Mouse (Mus musculus) urinary bladder, adult 2 months (tissue): ENCODE measurements around the gene Sirt6. TPM values are rescaled to one million over a fixed set of nuclear protein-coding genes. Genes with fewer than 3 reads are reported as not detected.
A peak's percentile ranks its signal among the peaks of the same experiment; 100 is the strongest.

ENCODE experiments used
- DNase-seq: peaks from one replicate; pipeline ENCODE4 v3.0.0; 2022; ENCODE audit warnings: low spot score
- polyA plus RNA-seq: library from polyadenylated mRNA; depleted of rRNA; stranded (reverse); fragments of >200 nt; gene quantifications from 2 replicates; pipeline ENCODE4 v1.2.3, GENCODE M21; 2012; rRNA removed

Gene Sirt6
- 21.3 and 21.5 TPM in 2 replicates for polyA plus RNA-seq

DNA sequence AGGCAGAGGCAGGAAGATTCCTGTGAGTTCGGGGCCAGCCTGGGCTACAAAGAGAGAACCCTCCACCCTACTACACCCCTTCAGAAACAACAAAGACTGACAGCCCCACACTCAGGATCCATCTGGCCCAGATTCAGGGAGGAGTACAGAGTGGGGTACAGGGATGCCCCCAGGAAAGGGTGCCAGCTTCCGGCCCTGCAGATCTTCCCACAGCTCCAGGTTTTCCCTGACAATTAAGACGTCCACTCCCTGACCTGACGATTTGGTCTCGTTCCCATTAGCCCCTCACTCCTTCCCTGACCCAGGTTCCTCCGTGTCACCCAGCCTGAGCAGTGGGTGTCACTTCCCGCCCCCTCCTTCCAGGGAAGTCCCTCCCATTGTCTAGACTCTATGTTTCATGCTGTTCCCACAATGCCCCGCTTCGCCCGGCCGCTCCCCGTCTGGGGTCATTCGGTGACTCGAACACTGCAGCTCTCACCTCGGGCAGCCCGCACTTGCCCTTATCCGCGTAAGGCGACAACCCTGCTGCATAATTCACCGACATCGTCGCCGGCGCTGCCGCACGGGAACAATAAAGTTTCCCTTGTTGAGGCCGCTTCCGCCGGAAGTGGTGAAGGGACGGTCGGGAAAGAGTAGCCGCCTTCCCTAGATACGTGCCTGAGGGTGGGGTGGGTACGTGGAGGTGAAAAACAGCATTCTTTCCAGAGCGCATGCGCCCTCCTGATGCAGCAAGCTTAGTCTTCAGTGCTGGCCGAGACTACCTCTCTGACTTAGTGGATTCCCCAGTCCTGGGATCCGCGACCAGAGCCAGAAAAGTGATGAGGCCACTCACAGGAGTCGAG, at the start of gene Sirt6:
Gene Sirt6, minus strand, starts transcription at position 804 of the 842 bp plus-strand sequence.
- DNase-seq: peak; percentile 81

DNA sequence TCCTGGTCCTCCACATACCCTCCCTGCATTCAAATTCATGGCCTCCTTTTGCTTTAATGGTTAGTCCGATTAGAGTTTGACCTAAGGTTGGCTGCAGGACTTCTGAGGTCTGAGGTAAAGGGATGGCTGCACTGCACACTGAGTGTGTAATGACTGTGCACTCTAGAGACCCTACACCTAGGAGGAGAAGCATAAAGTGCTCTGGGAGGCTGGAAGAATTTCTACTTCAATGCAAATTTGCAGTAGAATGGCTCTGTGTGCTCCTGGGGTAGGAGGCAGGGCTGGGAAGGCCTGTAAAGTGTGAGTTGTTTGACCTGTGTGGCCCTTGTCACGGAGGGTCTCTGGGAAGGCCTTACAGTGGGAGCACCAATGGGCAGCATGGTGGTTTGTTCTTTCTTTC, 28.6 kb upstream of the Sirt6 start:
- DNase-seq: no peak

GRCm38 (mm10) chr10:81655178-81655577, 27.6 kb upstream of the Sirt6 start:
- DNase-seq: no peak

- DNase-seq: peak; percentile 55
Measured at GRCm38 (mm10) chr10:81648803-81649775, 21.5 kb upstream of the Sirt6 start, which contains the start of gene Gm10778. Gene Gm10778 (plus strand): TSS chr10:81649059.

DNA sequence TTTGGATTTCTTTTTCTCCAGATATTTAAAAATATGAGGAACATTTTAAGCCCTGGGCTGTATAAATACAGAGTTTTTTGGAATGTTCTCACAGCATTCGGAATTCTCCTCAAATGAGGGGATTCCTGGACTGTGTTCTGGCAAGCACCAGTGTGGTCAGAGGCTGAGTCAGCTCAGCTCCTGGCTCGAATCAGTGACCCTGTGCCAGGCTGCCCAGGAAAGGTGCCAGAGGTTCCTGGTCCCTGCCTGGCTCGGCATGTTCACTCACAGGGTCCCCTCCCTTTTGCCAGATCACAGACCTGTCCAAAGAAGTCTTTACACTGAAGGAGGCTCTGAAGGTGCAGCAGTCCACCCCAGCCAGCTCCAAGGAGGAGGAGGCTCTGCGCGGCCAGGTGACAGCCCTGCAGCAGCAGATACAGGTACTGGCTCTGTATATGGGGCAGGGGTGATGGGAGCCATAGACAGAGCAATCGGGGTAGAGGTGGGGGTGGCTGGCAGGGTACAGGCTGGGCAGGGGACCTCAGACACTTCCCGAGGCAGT, 18.5 kb upstream of the Sirt6 start:
- DNase-seq: peak; percentile 20

GRCm38 (mm10) chr10:81645391-81645790, 17.8 kb upstream of the Sirt6 start:
- peak; percentile 7 for DNase-seq

DNA sequence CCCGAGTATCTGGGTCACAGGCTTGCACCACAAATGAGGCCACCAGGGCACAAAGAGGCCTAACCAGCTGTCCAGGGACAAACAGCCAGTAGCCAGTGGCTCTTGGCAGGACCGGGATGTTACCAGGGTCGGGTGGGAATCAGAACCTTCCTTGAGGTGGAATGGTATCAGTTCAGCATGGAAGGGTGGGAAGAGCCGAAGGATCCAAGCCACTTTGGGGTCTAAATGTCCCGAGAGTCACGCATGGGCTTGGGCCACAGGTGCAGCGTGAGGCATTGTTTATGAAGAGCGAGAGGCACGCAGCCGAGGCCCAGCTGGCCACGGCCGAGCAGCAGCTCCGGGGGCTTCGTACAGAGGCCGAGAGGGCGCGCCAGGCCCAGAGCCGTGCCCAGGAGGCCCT, 17.1 kb upstream of the Sirt6 start:
- peak; percentile 18 for DNase-seq

DNA sequence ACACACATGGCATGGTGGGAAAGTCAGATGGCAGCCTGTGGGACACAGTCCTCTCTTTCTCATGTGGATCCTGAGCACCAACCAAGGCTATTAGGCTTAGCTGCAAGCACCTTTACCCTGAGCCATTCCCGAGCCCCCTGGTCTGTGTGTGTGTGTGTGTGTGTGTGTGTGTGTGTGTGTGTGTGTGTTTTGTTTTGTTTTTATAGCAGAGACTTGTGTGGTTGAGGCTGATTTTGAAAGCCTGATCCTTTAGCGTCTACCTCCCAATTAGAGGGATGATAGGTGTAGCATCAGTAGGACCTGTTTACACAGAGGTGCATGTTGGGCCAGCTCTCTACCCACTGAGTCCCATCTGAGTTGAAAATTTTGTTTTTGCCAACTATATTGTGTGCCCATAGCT, 16.6 kb upstream of the Sirt6 start:
- no peak for DNase-seq

DNA sequence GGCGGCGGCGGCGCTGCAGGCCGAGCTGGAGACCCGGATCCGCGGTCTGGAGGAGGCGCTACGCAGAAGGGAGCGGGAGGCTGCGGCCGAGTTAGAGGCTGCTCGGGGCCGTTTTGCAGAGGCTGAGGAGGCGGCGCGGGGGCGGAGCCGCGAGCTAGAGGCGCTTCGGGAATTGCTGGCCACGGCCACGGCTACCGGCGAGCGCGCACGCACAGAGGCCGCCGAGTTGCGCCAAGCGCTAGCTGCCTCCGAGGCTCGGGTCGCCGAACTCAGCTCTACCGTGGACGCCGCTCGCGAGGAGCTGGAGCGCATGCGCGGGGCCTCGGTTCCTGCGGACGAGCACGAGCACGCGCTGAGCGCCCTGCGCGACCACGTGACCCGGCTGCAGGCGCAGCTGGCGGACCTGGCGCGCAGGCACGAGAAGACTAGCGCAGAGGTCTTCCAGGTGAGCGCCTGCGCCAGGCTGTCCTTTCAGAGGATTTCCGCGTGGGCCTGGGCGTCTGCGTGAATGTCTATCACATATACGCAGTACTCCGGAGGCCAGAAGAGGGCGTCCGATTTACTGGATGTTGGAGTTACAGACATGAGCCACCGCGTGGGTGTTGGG, 16.0 kb upstream of the Sirt6 start:
- DNase-seq: peak; percentile 93

GRCm38 (mm10) chr10:81642648-81643448, 15.3 kb upstream of the Sirt6 start:
- DNase-seq: no peak

DNA sequence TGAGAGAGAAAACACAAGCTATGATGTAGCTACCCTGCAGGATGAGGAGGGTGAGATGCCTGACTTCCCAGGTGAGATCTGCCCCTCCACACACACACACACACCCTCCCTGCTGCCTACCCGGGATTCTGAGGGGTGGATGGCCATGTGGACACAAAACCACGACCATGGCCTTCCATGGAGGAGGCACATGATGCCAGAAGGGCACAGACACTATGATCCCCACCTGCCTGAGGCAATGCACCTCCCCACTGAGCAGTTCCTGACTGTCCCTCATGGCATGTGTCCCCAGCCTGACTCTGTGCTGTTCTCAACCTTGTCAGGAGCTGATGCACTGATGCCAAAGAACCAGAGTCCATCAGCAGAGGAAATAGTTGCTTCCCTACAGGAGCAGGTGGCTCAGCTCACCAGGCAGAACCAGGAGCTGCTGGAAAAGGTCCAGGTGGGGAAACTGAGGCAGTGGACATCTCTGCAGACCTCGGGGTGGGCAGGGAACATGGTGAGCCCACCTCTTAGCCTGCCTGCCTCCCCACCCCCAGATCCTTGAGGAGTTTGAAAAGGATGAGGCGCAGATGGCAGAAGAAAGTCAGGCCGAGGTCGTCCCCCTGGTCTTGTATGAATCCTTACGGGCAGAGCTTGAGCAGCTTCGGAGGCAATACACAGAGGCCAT, 14.5 kb upstream of the Sirt6 start:
- DNase-seq: peak; percentile 19

DNA sequence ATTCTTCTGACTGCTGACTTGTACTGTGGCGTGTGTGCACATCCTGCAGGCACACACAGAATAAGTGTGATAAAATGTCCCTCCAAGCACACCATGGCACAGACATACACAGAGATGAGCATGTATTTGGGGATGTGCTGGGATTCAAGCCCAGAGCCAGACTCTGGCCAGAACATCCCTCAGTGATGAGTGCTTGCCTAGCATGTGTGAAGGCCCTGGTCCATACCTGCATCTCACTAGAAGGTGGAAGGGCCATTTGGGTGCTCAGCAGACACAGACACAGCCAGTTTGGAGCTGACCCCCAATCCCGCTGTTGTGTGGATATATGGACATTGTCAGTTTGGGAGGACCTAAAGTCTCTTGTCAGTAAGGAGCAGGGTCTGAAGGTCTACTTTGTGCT, 14.0 kb upstream of the Sirt6 start:
- DNase-seq: peak; percentile 16

GRCm38 (mm10) chr10:81640825-81641224, 13.2 kb upstream of the Sirt6 start:
- DNase-seq: peak; percentile 15

GRCm38 (mm10) chr10:81638101-81638500, 10.5 kb upstream of the Sirt6 start:
- DNase-seq: peak; percentile 18

GRCm38 (mm10) chr10:81636338-81636737, 8.7 kb upstream of the Sirt6 start:
- no peak for DNase-seq

DNA sequence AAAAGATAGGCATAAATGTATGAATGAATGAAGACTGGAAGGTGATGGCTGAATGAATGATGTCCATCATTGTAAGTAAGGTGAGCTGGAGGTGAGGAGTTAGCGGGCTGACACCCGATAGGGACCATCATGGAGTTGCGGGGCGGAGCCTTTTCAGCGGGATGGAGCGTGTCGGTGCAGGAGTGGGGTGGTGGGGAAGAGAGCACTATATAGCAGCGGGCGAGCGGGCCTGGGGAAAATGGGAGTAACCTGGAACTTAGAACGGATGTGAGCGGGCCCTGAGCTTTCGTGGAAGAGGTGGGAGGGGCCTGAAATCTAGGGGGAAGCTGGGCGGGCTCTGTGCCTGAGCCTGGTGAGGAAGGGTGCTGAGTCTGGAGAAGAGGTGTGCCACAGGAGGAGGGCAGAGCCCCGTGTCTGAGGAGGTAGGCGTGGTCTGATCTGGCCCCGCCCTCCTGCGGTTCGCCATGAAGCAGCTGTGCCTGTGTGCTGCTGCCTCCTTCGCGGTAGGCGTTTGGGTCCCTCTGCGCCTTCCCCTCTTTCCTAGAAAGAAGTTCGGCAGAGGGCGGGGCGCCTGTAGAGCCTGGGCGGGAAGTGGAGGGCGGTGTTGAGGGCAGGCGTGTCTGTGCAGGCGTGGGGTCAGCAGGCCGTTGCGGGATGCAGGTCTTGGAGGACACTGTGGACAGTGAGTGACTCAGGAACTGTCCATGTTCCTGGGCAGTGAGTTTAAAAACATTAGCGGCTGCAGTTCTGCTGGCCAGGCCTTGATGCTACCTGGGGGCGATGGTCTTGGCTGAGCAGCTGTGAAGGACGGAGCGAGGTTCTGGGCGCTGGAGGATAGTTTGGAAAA, 5.9 kb upstream of the Sirt6 start:
- DNase-seq: peak; percentile 65

GRCm38 (mm10) chr10:81628390-81628789, 793 bp upstream of the Sirt6 start, which contains the start of gene Ankrd24:
Gene Ankrd24 (plus strand): TSS chr10:81628540.
- DNase-seq: no peak

- peak; percentile 30 for DNase-seq
Measured at GRCm38 (mm10) chr10:81627836-81628220, 231 bp upstream of the Sirt6 start.
